Mouse (Mus musculus): Measurements from ENCODE around the gene Eef1a2. TPM values are rescaled to one million over a fixed set of nuclear protein-coding genes. Genes with fewer than 3 reads are reported as not detected.
A peak's percentile ranks its signal among the peaks of the same experiment; 100 is the strongest.
"Not testable (repeated sequence)": the region's sequence is repeated elsewhere in the genome, so short reads cannot be mapped to it uniquely, and the experiment has no call there.

Gene Eef1a2
- total and polyA plus RNA-seq, 3 experiments, result not detected

DNA sequence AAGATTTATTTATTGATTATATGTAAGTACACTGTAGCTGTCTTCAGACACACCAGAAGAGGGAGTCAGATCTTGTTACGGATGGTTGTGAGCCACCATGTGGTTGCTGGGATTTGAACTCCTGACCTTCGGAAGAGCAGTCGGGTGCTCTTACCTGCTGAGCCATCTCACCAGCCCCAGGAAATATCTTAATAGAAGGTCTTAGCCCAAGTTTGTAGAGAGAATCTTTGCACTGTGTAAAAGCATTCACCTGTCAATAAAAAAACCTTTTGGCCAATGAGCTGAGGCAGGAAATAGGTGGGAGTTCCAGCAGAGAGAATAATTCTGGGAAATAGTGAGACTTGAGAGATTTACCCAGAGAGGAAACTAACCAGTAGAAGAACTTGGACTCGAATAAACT is 34.6 kb upstream of the Eef1a2 start:
- dilution Hi-C loops (cut with MboI; ENCODE audit: extremely low pct_ligation_motif_present, extremely low pct_unique_long_range_greater_than_20kb, low sequenced_read_pairs); H3K79me2 ChIP-seq (replicated peaks; ENCODE audit: control insufficient read depth, extremely low read depth, insufficient read depth, poor library complexity, severe bottlenecking): not testable (repeated sequence)

DNA sequence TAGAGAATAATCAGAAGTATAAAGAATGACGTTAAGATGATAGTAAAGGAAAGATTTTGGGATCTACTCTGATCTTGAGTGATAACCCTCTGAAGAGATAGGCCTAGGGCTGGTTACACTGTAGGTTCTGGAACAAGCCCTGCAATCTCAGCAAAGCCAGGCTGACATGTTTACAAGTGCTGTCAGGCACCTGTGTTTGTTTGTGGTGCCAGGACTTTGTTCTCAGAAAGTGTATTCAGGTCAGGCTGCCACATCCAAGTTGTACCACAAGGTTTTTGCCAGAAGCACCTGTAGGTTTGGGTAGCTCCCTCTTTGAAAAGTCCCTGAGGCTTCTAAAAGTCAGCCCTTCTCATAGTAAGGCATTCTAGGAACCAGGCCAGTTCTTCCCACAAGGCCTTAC is 32.5 kb upstream of the Eef1a2 start:
- H3K27me3 ChIP-seq (replicated peaks), result no peaks in the 10 kb centered on the region
- peaks cover 0 to 6% of the 10 kb centered on the region in 2 experiments for H3K36me3 ChIP-seq (replicated peaks in 1 of 2; ENCODE audit: control insufficient read depth in 1 of 2, insufficient read depth in 1 of 2, low read length in 1 of 2)
- no peak overlapping the region for H3K4me3 ChIP-seq (replicated peaks in 1 of 3; ENCODE audit: low read depth in 2 of 3, low read length in 2 of 3, poor library complexity in 1 of 3)
- no peaks in the 10 kb centered on the region for H3K79me2 ChIP-seq (replicated peaks; ENCODE audit: control insufficient read depth, extremely low read depth, insufficient read depth, poor library complexity, severe bottlenecking)
- DNase-seq (ENCODE audit: extremely low read depth), result no peak
- TF ChIP-seq MYC (IDR thresholded peaks at IDR 0.05; ENCODE audit: low read depth, low read length), result no peak
- no peak for TF ChIP-seq SIN3A (IDR thresholded peaks at IDR 0.05; ENCODE audit: low read length)
- no peak for TF ChIP-seq BHLHE40 (IDR thresholded peaks at IDR 0.05; ENCODE audit: low read depth, low read length)
- TF ChIP-seq EP300 (IDR thresholded peaks at IDR 0.05; ENCODE audit: low read length), result no peak
- peak overlapping the region; percentile 28; the same call in 1 of the 2 replicates for H3K9ac ChIP-seq (ENCODE audit: insufficient read depth, low read depth)
- peaks cover 10 to 48% of the 10 kb centered on the region in 2 experiments for H3K4me1 ChIP-seq (ENCODE audit: control insufficient read depth in 1 of 2, insufficient read depth in 2 of 2)
- H3K9me3 ChIP-seq (replicated peaks; ENCODE audit: low read length), result no peaks in the 10 kb centered on the region
- H3K27ac ChIP-seq (ENCODE audit: insufficient read depth, low read depth), result no peak overlapping the region
- in situ Hi-C loops (cut with MboI; ENCODE audit: low pct_ligation_motif_present, low pct_unique_long_range_greater_than_20kb, low sequenced_read_pairs) (loop anchor here (10.0 to 25.0 kb wide), 3 partner anchors 135 to 298 kb away; partner anchors contain the start of genes Abhd16b, Arfrp1, Tpd52l2 and Zgpat), dilution Hi-C loops (cut with MboI; ENCODE audit: extremely low pct_ligation_motif_present, extremely low pct_unique_long_range_greater_than_20kb, low sequenced_read_pairs) (no loop called here)
- peak overlapping the region; percentile 65; the same call in 1 of the 2 replicates for H3K4me2 ChIP-seq (ENCODE audit: insufficient read depth, low read depth, poor library complexity, severe bottlenecking)

More for the DNA sequence above, 34.6 kb upstream of the Eef1a2 start:
- not testable (repeated sequence) for H3K4me3 ChIP-seq (replicated peaks in 1 of 3; ENCODE audit: low read depth in 2 of 3, low read length in 2 of 3, poor library complexity in 1 of 3); H3K27me3 ChIP-seq (replicated peaks); H3K4me2 ChIP-seq (ENCODE audit: insufficient read depth, low read depth, poor library complexity, severe bottlenecking); H3K27ac ChIP-seq (ENCODE audit: insufficient read depth, low read depth); H3K9ac ChIP-seq (ENCODE audit: insufficient read depth, low read depth); H3K36me3 ChIP-seq (replicated peaks in 1 of 2; ENCODE audit: control insufficient read depth in 1 of 2, insufficient read depth in 1 of 2, low read length in 1 of 2); H3K9me3 ChIP-seq (replicated peaks; ENCODE audit: low read length); DNase-seq (ENCODE audit: extremely low read depth)
- peak; percentile 94 for TF ChIP-seq TBP (conservative IDR thresholded peaks at IDR 0.05; ENCODE audit: low read depth, low read length)
- in situ Hi-C loops (cut with MboI; ENCODE audit: low pct_ligation_motif_present, low pct_unique_long_range_greater_than_20kb, low sequenced_read_pairs), result loop anchor here (25.0 kb wide), 1 partner anchor 296 kb away; the partner anchor contains the start of genes Abhd16b and Tpd52l2
- peaks cover 14 to 51% of the 10 kb centered on the region in 2 experiments for H3K4me1 ChIP-seq (ENCODE audit: control insufficient read depth in 1 of 2, insufficient read depth in 2 of 2)

DNA sequence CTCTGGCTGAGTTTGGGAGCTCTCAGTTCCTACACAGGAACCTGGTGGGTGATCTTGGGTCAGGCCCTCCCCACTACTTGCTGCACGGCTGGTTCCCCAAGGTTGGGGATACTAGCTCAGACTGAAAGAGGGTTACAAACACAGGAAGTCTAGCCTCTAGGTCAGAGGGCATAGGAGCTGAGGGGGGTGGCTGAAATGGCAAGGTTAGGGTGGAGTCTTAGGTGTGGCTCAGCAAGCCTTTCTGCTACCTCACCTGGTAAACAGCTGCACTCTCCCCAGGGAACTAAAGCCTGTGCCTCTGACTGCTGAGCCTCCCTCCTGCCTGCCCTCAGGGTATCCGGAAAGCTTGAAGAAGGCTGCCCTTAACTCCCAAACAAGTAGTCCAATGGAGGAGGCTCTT is 31.9 kb upstream of the Eef1a2 start:
- peak overlapping the region; percentile 45; the same call in 1 of the 2 replicates for H3K9ac ChIP-seq (ENCODE audit: insufficient read depth, low read depth)
- H3K9me3 ChIP-seq (replicated peaks; ENCODE audit: low read length), result no peaks in the 10 kb centered on the region
- in situ Hi-C loops (cut with MboI; ENCODE audit: low pct_ligation_motif_present, low pct_unique_long_range_greater_than_20kb, low sequenced_read_pairs), result loop anchor here (10.0 to 25.0 kb wide), 3 partner anchors 136 to 299 kb away; partner anchors contain the start of genes Abhd16b, Arfrp1, Tpd52l2 and Zgpat
- DNase-seq (ENCODE audit: extremely low read depth), result peak; percentile 71
- no peaks in the 10 kb centered on the region for H3K27me3 ChIP-seq (replicated peaks)
- peak overlapping the region; percentile 3 to 42 (median 9) for H3K4me3 ChIP-seq (replicated peaks in 1 of 3; ENCODE audit: low read depth in 2 of 3, low read length in 2 of 3, poor library complexity in 1 of 3)
- TF ChIP-seq UBTF (IDR thresholded peaks at IDR 0.05; ENCODE audit: low read depth, low read length), result no peak
- TF ChIP-seq MAZ (IDR thresholded peaks at IDR 0.05; ENCODE audit: low read depth, low read length), result no peak
- no peak for TF ChIP-seq POLR2AphosphoS2 (IDR thresholded peaks at IDR 0.05; ENCODE audit: low read depth, low read length)
- peak; percentile 48; the same call in 1 of the 2 replicates for TF ChIP-seq ETS1 (conservative IDR thresholded peaks at IDR 0.05; ENCODE audit: low read depth, low read length)
- TF ChIP-seq PAX5 (IDR thresholded peaks at IDR 0.05; ENCODE audit: low read length), result no peak
- no peak for TF ChIP-seq BHLHE40 (IDR thresholded peaks at IDR 0.05; ENCODE audit: low read depth, low read length)
- no peak for TF ChIP-seq SMC3 (IDR thresholded peaks at IDR 0.05; ENCODE audit: low read depth, low read length)
- no peak for TF ChIP-seq TBP (conservative IDR thresholded peaks at IDR 0.05; ENCODE audit: low read depth, low read length)
- TF ChIP-seq EP300 (IDR thresholded peaks at IDR 0.05; ENCODE audit: low read length), result peak; percentile 28
- no peak; the same call in 1 of the 2 replicates for TF ChIP-seq IRF4 (IDR thresholded peaks at IDR 0.05; ENCODE audit: low read depth, low read length)
- peak; percentile 50; the same call in 1 of the 2 replicates for TF ChIP-seq ELF1 (IDR thresholded peaks at IDR 0.05; ENCODE audit: low read depth, low read length)
- no peak for TF ChIP-seq CTCF (conservative IDR thresholded peaks at IDR 0.05 in 1 of 2, IDR thresholded peaks at IDR 0.05 in 1 of 2; ENCODE audit: low read depth in 2 of 2, low read length in 2 of 2)
- TF ChIP-seq MAX (IDR thresholded peaks at IDR 0.05; ENCODE audit: low read length), result no peak
- no peak for TF ChIP-seq GABPA (IDR thresholded peaks at IDR 0.05; ENCODE audit: insufficient replicate concordance, low read depth, low read length)
- no peak for TF ChIP-seq USF2 (conservative IDR thresholded peaks at IDR 0.05; ENCODE audit: low read depth, low read length)
- TF ChIP-seq SIN3A (IDR thresholded peaks at IDR 0.05; ENCODE audit: low read length), result peak; percentile 41; the same call in 1 of the 2 replicates
- no peak for TF ChIP-seq MAFK (IDR thresholded peaks at IDR 0.05; ENCODE audit: insufficient replicate concordance, low read length)
- peak; percentile 35 for TF ChIP-seq HCFC1 (IDR thresholded peaks at IDR 0.05; ENCODE audit: low read depth, low read length)
- no peak for TF ChIP-seq NRF1 (IDR thresholded peaks at IDR 0.05; ENCODE audit: low read depth, low read length)
- TF ChIP-seq TCF12 (IDR thresholded peaks at IDR 0.05; ENCODE audit: low read depth, low read length), result peak; percentile 33; the same call in 1 of the 2 replicates
- TF ChIP-seq JUND (conservative IDR thresholded peaks at IDR 0.05; ENCODE audit: low read depth, low read length), result no peak
- peaks cover 7 to 47% of the 10 kb centered on the region in 2 experiments; a peak in 3 of 4 replicates for H3K4me1 ChIP-seq (ENCODE audit: control insufficient read depth in 1 of 2, insufficient read depth in 2 of 2)
- no peaks in the 10 kb centered on the region for H3K79me2 ChIP-seq (replicated peaks; ENCODE audit: control insufficient read depth, extremely low read depth, insufficient read depth, poor library complexity, severe bottlenecking)
- peaks cover 0 to 6% of the 10 kb centered on the region in 2 experiments for H3K36me3 ChIP-seq (replicated peaks in 1 of 2; ENCODE audit: control insufficient read depth in 1 of 2, insufficient read depth in 1 of 2, low read length in 1 of 2)
- H3K27ac ChIP-seq (ENCODE audit: insufficient read depth, low read depth), result peak overlapping the region; percentile 82
- dilution Hi-C loops (cut with MboI; ENCODE audit: extremely low pct_ligation_motif_present, extremely low pct_unique_long_range_greater_than_20kb, low sequenced_read_pairs), result no loop called here
- H3K4me2 ChIP-seq (ENCODE audit: insufficient read depth, low read depth, poor library complexity, severe bottlenecking), result peak overlapping the region; percentile 65

Data from CH12.LX (cell line).